Mouse (Mus musculus): ENCODE measurements around the gene Zfyve28.

DNA sequence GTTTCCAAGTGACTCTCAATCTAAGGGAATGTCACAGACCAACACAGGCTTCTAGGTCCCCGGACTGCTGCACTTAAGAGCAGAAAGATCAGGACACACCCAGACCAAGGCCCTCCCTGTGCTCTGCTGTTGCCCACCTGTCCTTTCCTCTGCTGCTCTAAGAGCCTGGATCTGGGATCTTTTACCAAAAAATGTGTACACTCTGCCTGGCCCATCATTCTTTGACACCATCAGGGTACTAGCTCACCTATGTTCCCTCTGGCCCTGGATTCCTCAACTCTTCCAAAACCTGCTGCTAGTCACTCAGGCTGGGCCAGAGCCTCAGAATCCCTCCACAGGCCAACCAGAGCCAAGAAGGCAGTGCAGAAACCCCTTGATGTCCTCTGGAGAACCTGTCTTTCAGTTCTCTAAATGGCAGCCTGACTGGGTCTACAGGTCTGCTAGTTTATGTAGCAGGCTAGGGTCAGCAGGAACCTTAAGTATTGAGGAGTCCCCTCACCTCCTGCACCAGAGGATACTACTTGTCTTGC is 103.1 kb downstream of the Zfyve28 start:
- TF ChIP-seq CTCF (IDR thresholded peaks at IDR 0.05; ENCODE audit: extremely low read depth, insufficient read depth, low read length) = no peak
- TF ChIP-seq POLR2A (IDR thresholded peaks at IDR 0.05; ENCODE audit: extremely low read depth, insufficient read depth, low read length) = no peak
